Mouse (Mus musculus) left cerebral cortex, postnatal 4 days (tissue): ENCODE data around the gene Cdca8. TPM values are rescaled to one million over a fixed set of nuclear protein-coding genes. Genes with fewer than 3 reads are reported as not detected.

ENCODE experiments used
- DNase-seq: peaks from one replicate; pipeline ENCODE4 v3.0.0-alpha.2; 2022
- intact Hi-C: fragments of 180-260 bp; cut with DNase I; formaldehyde crosslinking; loops from one replicate; pipeline ENCODE4 v1.15.1; 2025
- total RNA-seq, 2 experiments: library from RNA; stranded (reverse); gene quantifications; 2 replicates each; pipeline ENCODE4 v1.2.3; 2021

Gene Cdca8
- total RNA-seq, 2 experiments from 2014 or later = 10.6 to 11.3 TPM

- no peak for DNase-seq
- intact Hi-C loops = no loop called here
These were observed 18.2 kb upstream of the Cdca8 start for GRCm38 (mm10) chr4:124957284-124957683.

DNA sequence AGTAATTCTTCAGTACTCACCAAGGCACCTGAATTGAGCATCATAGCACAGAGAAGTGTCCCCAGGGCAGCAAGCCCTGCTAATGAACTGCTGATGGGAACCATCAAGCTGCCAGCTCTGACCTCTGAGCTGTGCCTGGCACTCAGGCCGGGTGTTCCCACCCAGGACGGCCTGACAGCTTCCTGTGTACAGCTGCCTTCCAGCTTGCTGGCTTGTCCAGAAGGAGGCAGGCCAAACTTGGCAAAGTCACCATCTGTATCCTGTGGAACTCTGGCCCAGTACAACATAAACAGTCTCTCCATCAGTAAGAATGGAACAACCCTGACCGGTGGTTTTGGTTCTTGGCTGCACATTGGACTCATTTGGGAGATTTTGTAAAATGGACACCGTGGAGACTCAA is 14.4 kb upstream of the Cdca8 start:
- intact Hi-C loops = no loop called here
- DNase-seq = no peak

DNA sequence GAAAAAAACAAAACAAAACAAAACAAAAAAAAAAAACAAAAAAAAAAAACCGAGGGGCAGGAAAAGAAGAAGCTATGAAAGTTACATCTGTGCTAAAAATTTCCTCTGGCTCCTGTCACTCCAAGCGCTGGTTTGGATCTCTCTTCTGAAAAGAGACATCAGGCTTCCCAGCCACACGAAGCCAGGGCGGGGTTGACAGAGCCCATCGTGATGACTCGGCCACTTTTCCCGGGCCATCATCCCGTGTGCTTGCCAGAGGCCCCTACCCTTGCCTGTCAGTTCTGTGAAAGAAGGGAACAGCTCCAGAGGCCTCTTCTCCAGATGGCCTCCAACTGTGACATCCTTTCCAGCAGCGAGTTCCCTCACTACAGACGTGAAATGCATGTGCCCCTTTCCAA is 11.9 kb upstream of the Cdca8 start:
- intact Hi-C loops = no loop called here

GRCm38 (mm10) chr4:124950181-124951035 is 11.3 kb upstream of the Cdca8 start:
- intact Hi-C loops = no loop called here
- no peak for DNase-seq

More for the DNA sequence above, 11.9 kb upstream of the Cdca8 start:
- DNase-seq = no peak

DNA sequence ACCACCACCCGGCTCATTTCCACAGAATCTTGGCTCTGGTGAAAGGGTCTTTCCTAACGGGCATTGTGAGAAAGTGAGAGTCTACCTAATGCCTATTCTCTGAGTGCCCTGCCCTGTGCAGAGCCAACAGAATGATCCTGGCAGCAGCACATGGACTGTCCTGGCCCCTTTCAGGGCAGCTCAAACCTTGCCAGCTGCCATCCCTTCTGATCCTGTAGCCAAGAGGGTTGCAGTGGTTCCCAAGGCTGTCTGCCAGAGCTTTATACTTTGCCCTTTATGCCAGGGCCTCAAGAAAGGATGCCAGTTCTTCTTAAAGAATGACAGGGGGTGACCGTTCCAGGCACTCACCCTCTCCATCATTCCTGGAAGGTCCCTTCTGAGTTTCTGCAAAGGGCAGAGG is 10.4 kb upstream of the Cdca8 start:
- intact Hi-C loops = no loop called here
- DNase-seq = peak; percentile 52

DNA sequence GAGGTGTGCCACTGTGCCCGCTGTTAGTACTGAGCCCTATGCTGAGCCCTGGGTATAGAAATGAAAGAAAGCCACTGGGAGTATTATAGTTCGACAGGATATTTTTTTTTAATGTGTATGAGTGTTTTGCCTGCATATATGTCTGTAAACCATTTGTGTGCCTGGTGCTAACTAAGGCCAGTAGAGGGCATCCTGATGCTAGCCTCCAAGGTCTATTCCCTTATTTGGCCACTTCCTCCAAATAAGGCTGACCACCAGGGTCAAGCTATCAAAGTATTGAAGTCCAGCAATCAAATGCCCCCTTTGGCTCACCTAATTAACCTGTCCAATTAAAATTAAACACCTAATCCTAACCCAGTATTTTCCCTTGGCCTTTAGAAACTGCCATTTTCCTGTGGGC is 5.8 kb upstream of the Cdca8 start:
- no peak for DNase-seq
- intact Hi-C loops = no loop called here

DNA sequence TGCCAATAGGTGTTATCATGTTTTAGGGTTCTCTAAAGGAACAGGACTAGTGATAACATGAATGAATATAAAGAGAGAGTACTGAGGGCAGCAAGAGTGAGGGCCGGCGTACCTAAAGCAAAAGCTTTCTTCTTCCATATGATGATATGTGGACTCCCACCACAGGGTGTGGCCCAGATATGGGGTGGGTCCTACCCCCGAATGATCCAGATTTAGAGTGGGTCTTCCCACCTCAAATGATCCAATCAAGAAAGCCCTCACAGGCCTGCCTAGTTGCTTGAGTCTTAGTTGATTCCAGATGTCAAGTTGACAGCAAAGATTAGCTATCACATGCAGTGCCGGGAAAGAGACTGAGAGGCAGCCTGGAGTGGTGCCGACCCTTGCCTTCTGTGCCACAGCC is 4.7 kb upstream of the Cdca8 start:
- intact Hi-C loops = loop anchor here (2.0 kb wide), 1 partner anchor 115 kb away; no protein-coding TSS in a partner anchor
- DNase-seq = no peak

DNA sequence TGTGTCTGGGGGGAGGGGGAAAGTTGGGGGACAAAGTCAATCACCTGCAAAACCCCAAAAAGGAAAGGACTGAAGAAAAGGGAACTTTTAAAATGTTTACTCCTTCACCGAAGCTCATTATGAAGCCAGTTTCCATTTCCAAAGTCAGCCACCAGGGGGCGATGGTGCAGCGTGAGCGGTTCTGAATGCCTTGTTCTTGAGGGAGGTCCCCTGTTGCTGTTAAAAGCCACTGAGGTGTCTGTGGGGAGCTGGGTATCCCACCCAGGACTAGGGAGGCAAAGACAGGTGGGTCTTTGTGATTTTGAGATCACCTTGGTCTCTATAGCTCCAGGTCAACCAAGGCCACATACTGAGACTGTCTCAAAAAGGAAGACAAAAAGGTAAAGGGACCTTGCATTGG is 3.9 kb upstream of the Cdca8 start:
- intact Hi-C loops = loop anchor here (2.0 kb wide), 1 partner anchor 116 kb away; no protein-coding TSS in a partner anchor
- peak; percentile 79 for DNase-seq

DNA sequence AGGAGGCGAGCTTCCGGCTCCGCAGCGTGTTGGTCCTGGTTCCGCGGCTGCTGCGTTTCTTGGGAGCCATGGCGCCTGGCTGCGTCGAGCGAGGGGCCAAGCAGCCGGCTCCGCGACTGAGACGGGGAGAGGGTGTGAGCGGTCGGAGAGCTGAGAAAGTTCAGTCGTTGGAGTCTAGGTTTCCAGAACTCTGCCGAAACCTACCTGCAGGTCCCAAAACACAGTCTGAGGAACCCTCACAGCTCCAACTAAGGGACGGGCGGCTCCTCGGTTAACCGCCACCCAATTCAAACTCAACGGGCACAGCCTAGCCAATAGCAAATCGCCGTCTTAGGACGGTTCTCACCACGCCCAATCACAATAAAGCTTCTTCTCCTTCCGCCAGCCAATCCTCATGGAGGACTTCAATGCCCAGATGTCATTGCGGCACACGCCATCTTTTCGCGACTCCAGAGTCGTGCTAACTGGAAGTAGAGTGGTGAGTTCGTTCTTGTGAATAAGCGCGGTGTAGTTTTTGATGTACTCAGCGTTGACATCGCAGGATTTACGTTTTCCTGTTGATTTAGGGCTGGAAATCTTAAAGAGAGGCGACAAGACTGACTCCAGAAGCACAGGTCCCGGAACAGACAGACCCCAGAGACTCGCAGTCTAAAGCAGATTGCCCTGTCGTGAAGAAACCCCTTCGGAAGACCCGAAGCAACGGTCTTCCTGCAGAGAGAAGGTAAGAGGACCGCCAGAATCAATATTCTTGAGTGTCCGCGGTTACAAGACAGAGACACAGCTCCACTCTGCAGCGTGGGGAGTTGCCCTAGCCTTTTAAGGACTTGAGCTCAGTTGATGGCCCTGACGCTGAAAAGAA is 2.3 kb downstream of the Cdca8 start, which contains the start of gene 9930104L06Rik:
TSS of gene 9930104L06Rik (plus strand) at position 436 of the 859 bp plus-strand sequence.
- DNase-seq = peak; percentile 93
- intact Hi-C loops = no loop called here

GRCm38 (mm10) chr4:124928102-124928501 is 11.0 kb downstream of the Cdca8 start:
- intact Hi-C loops = no loop called here
- no peak for DNase-seq

- peak; percentile 73 for DNase-seq
- intact Hi-C loops = no loop called here
These were observed 32.9 kb downstream of the Cdca8 start for GRCm38 (mm10) chr4:124905971-124906822.

- intact Hi-C loops = no loop called here
- no peak for DNase-seq
These were observed 33.7 kb downstream of the Cdca8 start for GRCm38 (mm10) chr4:124905417-124905816.

DNA sequence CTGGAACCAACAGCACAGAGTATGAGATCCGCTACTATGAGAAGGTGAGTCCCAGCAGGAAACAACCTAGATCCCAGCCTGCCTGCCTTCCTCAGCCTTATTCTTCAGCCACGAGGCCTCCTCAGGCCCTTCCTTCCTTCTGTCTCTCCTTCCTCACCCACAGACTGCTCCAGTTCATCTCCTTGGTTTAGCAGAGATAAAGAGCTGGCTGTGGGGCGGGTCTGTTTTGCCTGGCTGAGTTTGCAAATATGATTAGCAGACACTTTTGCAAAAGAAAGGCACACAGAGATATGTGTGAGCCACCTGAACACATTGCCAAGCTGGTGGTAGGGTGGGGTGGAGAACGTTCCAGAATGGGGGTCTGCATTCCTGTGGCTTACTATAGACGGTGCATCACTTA is 39.2 kb downstream of the Cdca8 start:
- no peak for DNase-seq
- intact Hi-C loops = no loop called here

DNA sequence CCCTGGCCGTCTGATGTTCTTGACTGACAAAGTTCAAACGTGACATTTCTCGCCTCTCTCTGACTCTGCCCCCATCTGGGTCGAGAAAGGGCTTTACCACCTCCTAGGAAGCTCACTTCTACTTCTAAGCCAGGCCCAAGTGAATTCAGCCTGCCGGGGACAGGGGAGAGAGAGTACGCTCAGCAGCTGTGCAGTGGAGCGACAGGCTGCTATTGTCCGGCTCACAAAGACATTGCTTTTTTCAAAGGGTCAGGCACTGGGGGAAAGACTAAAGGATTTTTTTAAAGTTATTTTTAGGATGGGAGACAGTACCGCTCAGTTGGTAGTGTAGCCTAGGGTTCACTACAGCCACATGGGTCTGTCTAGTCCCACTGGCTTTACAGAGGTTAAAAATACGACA is 40.7 kb downstream of the Cdca8 start:
- intact Hi-C loops = no loop called here
- DNase-seq = no peak

- intact Hi-C loops = no loop called here
- peak; percentile 36 for DNase-seq
These were observed 44.3 kb downstream of the Cdca8 start for GRCm38 (mm10) chr4:124894508-124895428.

GRCm38 (mm10) chr4:124893769-124894168 is 45.3 kb downstream of the Cdca8 start:
- intact Hi-C loops = no loop called here
- no peak for DNase-seq

DNA sequence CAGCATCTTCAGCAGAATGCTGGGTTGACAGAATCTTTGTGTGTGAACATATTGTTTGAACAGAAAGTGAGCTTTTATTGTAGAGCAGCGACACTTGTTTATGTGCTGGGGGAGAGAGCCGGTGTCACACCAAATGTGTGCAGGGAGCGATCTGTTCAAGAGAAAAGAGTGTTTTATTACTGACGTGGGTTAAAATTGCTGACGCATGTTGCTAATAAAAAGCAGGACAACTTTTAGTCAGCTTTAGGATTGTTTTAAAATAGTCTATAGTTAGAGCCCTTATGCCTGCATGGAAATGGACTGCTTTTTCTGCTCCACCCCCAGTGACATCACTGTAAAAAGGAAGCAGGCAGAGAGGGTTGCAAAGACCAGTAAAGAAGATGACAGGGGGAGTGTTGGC is 48.3 kb downstream of the Cdca8 start:
- no peak for DNase-seq
- intact Hi-C loops = no loop called here

DNA sequence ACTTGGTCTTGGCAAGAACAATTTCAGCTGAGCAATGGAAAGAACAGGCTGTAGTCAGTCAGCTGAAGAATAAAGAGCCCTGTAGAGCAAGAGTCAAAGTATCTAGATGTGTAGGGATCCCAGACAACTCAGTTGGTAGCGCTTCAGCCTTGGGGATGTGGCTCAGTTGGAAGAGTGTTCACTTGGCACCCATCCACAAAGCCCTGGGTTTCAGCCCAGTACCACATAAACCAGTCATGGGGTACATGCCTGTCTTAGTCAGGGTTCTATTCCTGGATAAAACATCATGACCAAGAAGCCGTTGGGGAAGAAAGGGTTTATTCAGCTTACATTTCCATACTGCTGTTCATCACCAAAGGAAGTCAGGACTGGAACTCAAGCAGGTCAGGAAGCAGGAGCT is 49.2 kb downstream of the Cdca8 start:
- no peak for DNase-seq
- intact Hi-C loops = no loop called here

DNA sequence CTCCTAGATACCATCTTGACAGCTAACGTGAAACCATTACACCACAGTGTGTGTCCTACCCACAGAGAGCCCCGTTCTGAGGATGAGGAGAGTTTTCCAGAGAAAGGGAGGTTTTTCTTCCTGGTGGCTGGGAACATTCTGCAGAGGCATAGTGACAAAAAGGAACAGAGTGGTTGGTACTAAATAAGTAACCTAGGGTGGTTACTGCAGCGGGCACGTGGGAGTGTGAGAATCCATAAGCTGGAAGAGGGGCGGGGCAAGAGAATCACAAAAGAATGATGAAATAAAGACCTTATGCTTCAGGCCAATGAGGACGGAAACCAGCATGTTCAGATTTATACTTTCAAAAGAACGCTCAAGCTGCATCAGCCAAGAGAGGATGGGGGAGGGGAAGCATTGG is 50.4 kb downstream of the Cdca8 start:
- intact Hi-C loops = no loop called here
- no peak for DNase-seq
